Mouse (Mus musculus): ENCODE measurements around the gene Msi2. TPM values are rescaled to one million over a fixed set of nuclear protein-coding genes. Genes with fewer than 3 reads are reported as not detected.

The Msi2 gene
- total and polyA plus RNA-seq, 3 experiments = 36.5 to 197 (median 144) TPM

- TF ChIP-seq GATA1 (IDR thresholded peaks at IDR 0.05; ENCODE audit: borderline replicate concordance, low read length) (no peak), GATA2 (IDR thresholded peaks at IDR 0.05; ENCODE audit: borderline replicate concordance, low read depth, low read length) (no peak), TAL1 (conservative IDR thresholded peaks at IDR 0.05; ENCODE audit: low read depth, low read length) (no peak), CTCF (IDR thresholded peaks at IDR 0.05; ENCODE audit: low read depth, low read length) (no peak), POLR2AphosphoS5 (IDR thresholded peaks at IDR 0.05; ENCODE audit: insufficient replicate concordance, low read depth, low read length) (no peak)
- peaks cover 98% of the 10 kb centered on the region for H3K36me3 ChIP-seq (replicated peaks)
- H3K27me3 ChIP-seq (ENCODE audit: insufficient read depth, low read length) = no peaks in the 10 kb centered on the region
- H3K4me3 ChIP-seq (ENCODE audit: low read depth, low read length) = no peak overlapping the region
- no peaks in the 10 kb centered on the region for H3K9me3 ChIP-seq (replicated peaks)
- no peak for DNase-seq (ENCODE audit: low spot score)
- no peak for ATAC-seq (ENCODE audit: extremely low read depth, insufficient number of reproducible peaks, low FRiP score, poor library complexity, severe bottlenecking)
- no peaks in the 10 kb centered on the region for H3K4me1 ChIP-seq (ENCODE audit: insufficient read depth, low read depth, low read length)
Measured at GRCm38 (mm10) chr11:88357325-88357724, 361.0 kb downstream of the Msi2 start.

GRCm38 (mm10) chr11:88356598-88357290, 361.6 kb downstream of the Msi2 start:
- no peak overlapping the region for H3K4me3 ChIP-seq (ENCODE audit: low read depth, low read length)
- peaks cover 98% of the 10 kb centered on the region for H3K36me3 ChIP-seq (replicated peaks)
- H3K27me3 ChIP-seq (ENCODE audit: insufficient read depth, low read length) = no peaks in the 10 kb centered on the region
- no peak for DNase-seq (ENCODE audit: low spot score)
- TF ChIP-seq TAL1 (conservative IDR thresholded peaks at IDR 0.05; ENCODE audit: low read depth, low read length) = no peak
- no peak for TF ChIP-seq POLR2AphosphoS5 (IDR thresholded peaks at IDR 0.05; ENCODE audit: insufficient replicate concordance, low read depth, low read length)
- no peak for TF ChIP-seq CTCF (IDR thresholded peaks at IDR 0.05; ENCODE audit: low read depth, low read length)
- no peak for TF ChIP-seq GATA1 (IDR thresholded peaks at IDR 0.05; ENCODE audit: borderline replicate concordance, low read length)
- no peak for TF ChIP-seq GATA2 (IDR thresholded peaks at IDR 0.05; ENCODE audit: borderline replicate concordance, low read depth, low read length)
- H3K4me1 ChIP-seq (ENCODE audit: insufficient read depth, low read depth, low read length) = no peaks in the 10 kb centered on the region
- H3K9me3 ChIP-seq (replicated peaks) = no peaks in the 10 kb centered on the region
- ATAC-seq (ENCODE audit: extremely low read depth, insufficient number of reproducible peaks, low FRiP score, poor library complexity, severe bottlenecking) = no peak

DNA sequence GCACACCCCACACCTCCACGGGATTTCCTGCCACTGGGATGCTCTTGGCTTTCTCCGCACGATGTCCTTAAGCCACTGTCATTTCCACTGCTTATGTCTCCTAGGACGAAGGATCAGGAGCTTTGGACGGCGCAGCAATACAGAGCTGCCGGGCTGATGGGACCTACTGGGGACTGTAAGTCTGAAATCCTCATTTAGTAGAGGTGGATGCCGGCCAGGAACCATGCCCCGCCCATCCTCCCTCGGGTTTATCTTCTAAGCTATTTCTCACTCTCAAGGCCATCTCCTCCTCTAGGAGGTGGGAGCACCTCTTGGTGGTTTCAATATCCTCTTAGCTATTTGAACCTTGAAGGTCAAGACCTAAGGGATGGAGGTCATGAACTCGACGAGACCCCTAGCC, 362.3 kb downstream of the Msi2 start:
- DNase-seq (ENCODE audit: low spot score) = no peak
- Histone ChIP-seq H3K4me3 (ENCODE audit: low read depth, low read length) (no peak overlapping the region), H3K27me3 (ENCODE audit: insufficient read depth, low read length) (no peaks in the 10 kb centered on the region), H3K36me3 (replicated peaks) (peaks cover 99% of the 10 kb centered on the region), H3K4me1 (ENCODE audit: insufficient read depth, low read depth, low read length) (no peaks in the 10 kb centered on the region), H3K9me3 (replicated peaks) (no peaks in the 10 kb centered on the region)
- ATAC-seq (ENCODE audit: extremely low read depth, insufficient number of reproducible peaks, low FRiP score, poor library complexity, severe bottlenecking) = no peak
- TF ChIP-seq CTCF (IDR thresholded peaks at IDR 0.05; ENCODE audit: low read depth, low read length) (no peak), TAL1 (conservative IDR thresholded peaks at IDR 0.05; ENCODE audit: low read depth, low read length) (no peak), GATA2 (IDR thresholded peaks at IDR 0.05; ENCODE audit: borderline replicate concordance, low read depth, low read length) (no peak), POLR2AphosphoS5 (IDR thresholded peaks at IDR 0.05; ENCODE audit: insufficient replicate concordance, low read depth, low read length) (no peak), GATA1 (IDR thresholded peaks at IDR 0.05; ENCODE audit: borderline replicate concordance, low read length) (no peak)

DNA sequence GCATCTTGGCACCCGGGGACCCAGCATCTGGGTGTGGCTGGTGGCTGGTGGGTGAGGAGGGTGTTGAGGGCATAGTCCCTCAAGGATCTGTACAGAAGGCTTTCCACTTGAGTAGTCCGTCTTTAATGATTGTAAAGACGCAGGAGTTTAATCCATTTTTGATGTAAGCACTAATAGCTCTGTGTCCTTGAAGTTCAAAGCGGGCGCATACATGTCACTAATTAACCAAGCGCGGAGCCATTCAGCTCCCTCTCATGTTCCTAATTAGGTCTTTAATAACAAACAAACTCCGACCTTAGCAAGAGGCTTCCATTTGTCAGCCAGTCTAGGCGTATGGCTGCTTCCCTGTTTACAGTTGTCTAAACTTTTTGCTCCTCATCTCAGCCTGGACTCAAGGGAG, 363.5 kb downstream of the Msi2 start:
- Histone ChIP-seq H3K4me3 (ENCODE audit: low read depth, low read length) (no peak overlapping the region), H3K36me3 (replicated peaks) (peaks cover 96% of the 10 kb centered on the region), H3K27me3 (ENCODE audit: insufficient read depth, low read length) (no peaks in the 10 kb centered on the region), H3K9me3 (replicated peaks) (no peaks in the 10 kb centered on the region), H3K4me1 (ENCODE audit: insufficient read depth, low read depth, low read length) (no peaks in the 10 kb centered on the region)
- ATAC-seq (ENCODE audit: extremely low read depth, insufficient number of reproducible peaks, low FRiP score, poor library complexity, severe bottlenecking) (no peak), DNase-seq (ENCODE audit: low spot score) (no peak)
- no peak for TF ChIP-seq GATA2 (IDR thresholded peaks at IDR 0.05; ENCODE audit: borderline replicate concordance, low read depth, low read length)
- no peak for TF ChIP-seq CTCF (IDR thresholded peaks at IDR 0.05; ENCODE audit: low read depth, low read length)
- TF ChIP-seq POLR2AphosphoS5 (IDR thresholded peaks at IDR 0.05; ENCODE audit: insufficient replicate concordance, low read depth, low read length) = no peak

DNA sequence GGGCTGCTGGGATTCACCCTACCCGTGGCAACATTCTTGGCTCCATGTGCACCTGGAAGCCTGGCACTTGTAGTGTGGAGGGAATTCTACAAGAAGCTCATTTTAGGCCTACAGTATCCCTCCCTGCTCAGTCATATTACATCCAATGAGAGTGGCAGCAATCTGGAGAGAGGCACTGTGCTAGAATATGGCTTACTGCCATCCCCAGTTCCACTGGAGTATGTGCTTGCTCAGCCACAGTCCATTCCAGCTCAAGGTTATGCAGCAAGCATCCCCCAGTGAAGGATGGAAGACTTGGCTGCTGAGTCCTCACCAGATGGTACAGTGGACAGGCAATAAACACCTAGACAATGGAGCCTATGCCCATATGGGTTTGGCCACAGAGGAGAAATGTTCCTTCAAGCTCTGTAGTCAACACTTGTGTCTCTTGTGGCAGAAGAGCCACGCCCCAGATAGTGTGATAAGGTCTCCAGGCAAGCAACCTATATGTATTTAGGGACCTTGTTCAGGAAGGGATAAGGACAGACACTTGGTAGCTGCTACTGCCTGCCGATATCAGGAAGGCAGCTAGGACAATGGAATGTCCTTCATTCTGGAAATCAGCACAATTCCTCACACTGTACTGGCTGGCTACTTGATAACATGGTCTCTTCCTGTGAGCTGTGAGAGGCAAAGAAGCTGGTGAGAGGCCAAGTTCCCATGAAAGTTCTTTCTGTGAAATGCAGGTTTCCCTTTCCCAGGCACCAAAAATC, 366.4 kb downstream of the Msi2 start:
- H3K9me3 ChIP-seq (replicated peaks) = no peaks in the 10 kb centered on the region
- TF ChIP-seq TAL1 (conservative IDR thresholded peaks at IDR 0.05; ENCODE audit: low read depth, low read length) = no peak
- no peaks in the 10 kb centered on the region for H3K27me3 ChIP-seq (ENCODE audit: insufficient read depth, low read length)
- no peak overlapping the region for H3K4me3 ChIP-seq (ENCODE audit: low read depth, low read length)
- DNase-seq (ENCODE audit: low spot score) = no peak
- H3K4me1 ChIP-seq (ENCODE audit: insufficient read depth, low read depth, low read length) = no peaks in the 10 kb centered on the region
- no peak for ATAC-seq (ENCODE audit: extremely low read depth, insufficient number of reproducible peaks, low FRiP score, poor library complexity, severe bottlenecking)
- H3K36me3 ChIP-seq (replicated peaks) = peaks cover 94% of the 10 kb centered on the region

DNA sequence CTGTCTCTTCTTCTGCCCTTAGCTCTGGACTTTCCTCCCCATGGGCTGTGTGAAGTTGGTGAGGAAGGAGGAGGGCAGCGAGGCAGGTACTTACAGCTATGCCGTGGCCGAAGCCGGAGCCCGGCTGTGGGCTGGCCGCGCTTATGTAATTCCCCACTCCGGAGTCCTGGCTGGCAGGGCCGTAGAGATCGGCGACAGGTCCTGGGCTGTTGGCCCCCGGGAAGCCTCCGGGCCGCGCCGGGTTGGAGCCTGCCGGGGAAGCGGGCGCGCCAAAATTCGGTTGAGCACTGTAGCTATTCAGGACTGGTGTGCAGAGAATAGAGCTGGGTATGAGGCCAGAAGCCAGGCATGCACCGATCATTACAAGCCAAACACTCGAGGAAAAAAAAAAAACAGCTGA, 369.6 kb downstream of the Msi2 start:
- Histone ChIP-seq H3K4me1 (ENCODE audit: insufficient read depth, low read depth, low read length) (no peaks in the 10 kb centered on the region), H3K9me3 (replicated peaks) (no peaks in the 10 kb centered on the region), H3K4me3 (ENCODE audit: low read depth, low read length) (no peak overlapping the region), H3K27me3 (ENCODE audit: insufficient read depth, low read length) (no peaks in the 10 kb centered on the region), H3K36me3 (replicated peaks) (peaks cover 87% of the 10 kb centered on the region)
- TF ChIP-seq TAL1 (conservative IDR thresholded peaks at IDR 0.05; ENCODE audit: low read depth, low read length) (no peak), GATA1 (IDR thresholded peaks at IDR 0.05; ENCODE audit: borderline replicate concordance, low read length) (no peak), CTCF (IDR thresholded peaks at IDR 0.05; ENCODE audit: low read depth, low read length) (no peak), POLR2AphosphoS5 (IDR thresholded peaks at IDR 0.05; ENCODE audit: insufficient replicate concordance, low read depth, low read length) (no peak), GATA2 (IDR thresholded peaks at IDR 0.05; ENCODE audit: borderline replicate concordance, low read depth, low read length) (no peak)
- DNase-seq (ENCODE audit: low spot score) (no peak), ATAC-seq (ENCODE audit: extremely low read depth, insufficient number of reproducible peaks, low FRiP score, poor library complexity, severe bottlenecking) (no peak)
